Mouse (Mus musculus) olfactory bulb, adult 2 months (tissue): ENCODE measurements around the gene Slc39a7.

Experiments
- CTCF ChIP-seq: fragments of 200-500 bp; IDR thresholded peaks from 2 replicates; pipeline ENCODE4 v1.5.1; 2012; ENCODE audit warnings: low read depth, mild to moderate bottlenecking, low read length, moderate library complexity; ENCODE audit not compliant: insufficient read depth
- POLR2A ChIP-seq: fragments of 200-500 bp; IDR thresholded peaks from 2 replicates; pipeline ENCODE4 v1.6.1; 2012; ENCODE audit warnings: mild to moderate bottlenecking, low read depth, low read length, moderate library complexity; ENCODE audit not compliant: insufficient read depth

- TF ChIP-seq CTCF, result no peak
- no peak for TF ChIP-seq POLR2A
Observed at GRCm38 (mm10) chr17:34029150-34029889, 2.2 kb downstream of the Slc39a7 start.
